Mouse (Mus musculus): ENCODE data around the gene Ahnak2. TPM values are rescaled to one million over a fixed set of nuclear protein-coding genes. Genes with fewer than 3 reads are reported as not detected.
A peak's percentile ranks its signal among the peaks of the same experiment; 100 is the strongest.
"Not testable (repeated sequence)": the region's sequence is repeated elsewhere in the genome, so short reads cannot be mapped to it uniquely, and the experiment has no call there.

Ahnak2 gene
- polyA plus RNA-seq, 2 experiments = 2.5 to 3.3 TPM

- Histone ChIP-seq H3K36me3 (ENCODE audit: control insufficient read depth, insufficient read depth, low read length) (no peaks in the 10 kb centered on the region), H3K27me3 (ENCODE audit: control insufficient read depth, insufficient read depth, low read length) (no peaks in the 10 kb centered on the region), H3K4me2 (replicated peaks; ENCODE audit: low read depth, low read length, severe bottlenecking) (no peak overlapping the region), H3K4me1 (ENCODE audit: control insufficient read depth, insufficient read depth, low read length) (no peaks in the 10 kb centered on the region), H3K4me3 (replicated peaks; ENCODE audit: low read length) (no peak overlapping the region), H3K9ac (ENCODE audit: low read depth, low read length, severe bottlenecking) (no peak overlapping the region), H3K9me3 (ENCODE audit: control insufficient read depth, low read length) (no peaks in the 10 kb centered on the region), H3K27ac (replicated peaks; ENCODE audit: low read depth, low read length) (no peak overlapping the region)
- ATAC-seq (ENCODE audit: low FRiP score, low read depth) = no peak
- DNase-seq (ENCODE audit: low spot score) = peak; percentile 82
- 0 out of 2 replicates have a peak, but pooled peaks have one; percentile 34 for TF ChIP-seq POLR2A (IDR thresholded peaks at IDR 0.05; ENCODE audit: borderline replicate concordance, extremely low read depth, insufficient read depth, insufficient read length)
- WGBS = 30% methylated on average over 3 of the region's 3 CpGs
Observed at GRCm38 (mm10) chr12:112843803-112844202, 41.3 kb upstream of the Ahnak2 start.

GRCm38 (mm10) chr12:112842128-112842527 is 39.7 kb upstream of the Ahnak2 start:
- not testable (repeated sequence) for H3K4me3 ChIP-seq (replicated peaks; ENCODE audit: low read length); H3K27ac ChIP-seq (replicated peaks; ENCODE audit: low read depth, low read length); H3K9ac ChIP-seq (ENCODE audit: low read depth, low read length, severe bottlenecking); H3K4me2 ChIP-seq (replicated peaks; ENCODE audit: low read depth, low read length, severe bottlenecking); ATAC-seq (ENCODE audit: low FRiP score, low read depth); DNase-seq (ENCODE audit: low spot score); H3K27me3 ChIP-seq (ENCODE audit: control insufficient read depth, insufficient read depth, low read length); H3K9me3 ChIP-seq (ENCODE audit: control insufficient read depth, low read length); H3K36me3 ChIP-seq (ENCODE audit: control insufficient read depth, insufficient read depth, low read length); H3K4me1 ChIP-seq (ENCODE audit: control insufficient read depth, insufficient read depth, low read length)
- 83% methylated on average over 2 of the region's 2 CpGs for WGBS

GRCm38 (mm10) chr12:112841338-112841892 is 39.0 kb upstream of the Ahnak2 start:
- H3K27me3 ChIP-seq (ENCODE audit: control insufficient read depth, insufficient read depth, low read length); DNase-seq (ENCODE audit: low spot score); H3K4me3 ChIP-seq (replicated peaks; ENCODE audit: low read length); H3K36me3 ChIP-seq (ENCODE audit: control insufficient read depth, insufficient read depth, low read length); H3K4me2 ChIP-seq (replicated peaks; ENCODE audit: low read depth, low read length, severe bottlenecking); ATAC-seq (ENCODE audit: low FRiP score, low read depth); H3K4me1 ChIP-seq (ENCODE audit: control insufficient read depth, insufficient read depth, low read length); H3K9ac ChIP-seq (ENCODE audit: low read depth, low read length, severe bottlenecking); H3K9me3 ChIP-seq (ENCODE audit: control insufficient read depth, low read length); H3K27ac ChIP-seq (replicated peaks; ENCODE audit: low read depth, low read length): not testable (repeated sequence)
- 65% methylated on average over 4 of the region's 4 CpGs for WGBS

GRCm38 (mm10) chr12:112840209-112841086 is 38.0 kb upstream of the Ahnak2 start:
- H3K4me1 ChIP-seq (ENCODE audit: control insufficient read depth, insufficient read depth, low read length) = no peaks in the 10 kb centered on the region
- H3K36me3 ChIP-seq (ENCODE audit: control insufficient read depth, insufficient read depth, low read length) = no peaks in the 10 kb centered on the region
- 77% methylated on average over 25 of the region's 25 CpGs for WGBS
- no peak overlapping the region for H3K9ac ChIP-seq (ENCODE audit: low read depth, low read length, severe bottlenecking)
- no peak for TF ChIP-seq POLR2A (IDR thresholded peaks at IDR 0.05; ENCODE audit: borderline replicate concordance, extremely low read depth, insufficient read depth, insufficient read length)
- ATAC-seq (ENCODE audit: low FRiP score, low read depth) = no peak
- no peak overlapping the region for H3K27ac ChIP-seq (replicated peaks; ENCODE audit: low read depth, low read length)
- H3K27me3 ChIP-seq (ENCODE audit: control insufficient read depth, insufficient read depth, low read length) = no peaks in the 10 kb centered on the region
- DNase-seq (ENCODE audit: low spot score) = no peak
- H3K9me3 ChIP-seq (ENCODE audit: control insufficient read depth, low read length) = no peaks in the 10 kb centered on the region
- H3K4me3 ChIP-seq (replicated peaks; ENCODE audit: low read length) = no peak overlapping the region
- no peak overlapping the region for H3K4me2 ChIP-seq (replicated peaks; ENCODE audit: low read depth, low read length, severe bottlenecking)

- H3K36me3 ChIP-seq (ENCODE audit: control insufficient read depth, insufficient read depth, low read length) = peaks cover 7% of the 10 kb centered on the region; the same call in 1 of the 2 replicates
- no peaks in the 10 kb centered on the region for H3K9me3 ChIP-seq (ENCODE audit: control insufficient read depth, low read length)
- ATAC-seq (ENCODE audit: low FRiP score, low read depth) (no peak), DNase-seq (ENCODE audit: low spot score) (no peak)
- no peak for TF ChIP-seq POLR2A (IDR thresholded peaks at IDR 0.05; ENCODE audit: borderline replicate concordance, extremely low read depth, insufficient read depth, insufficient read length)
- no peak overlapping the region for H3K4me3 ChIP-seq (replicated peaks; ENCODE audit: low read length)
- peaks cover 5% of the 10 kb centered on the region; the same call in 1 of the 2 replicates for H3K4me1 ChIP-seq (ENCODE audit: control insufficient read depth, insufficient read depth, low read length)
- no peaks in the 10 kb centered on the region for H3K27me3 ChIP-seq (ENCODE audit: control insufficient read depth, insufficient read depth, low read length)
- no peak overlapping the region for H3K4me2 ChIP-seq (replicated peaks; ENCODE audit: low read depth, low read length, severe bottlenecking)
- H3K27ac ChIP-seq (replicated peaks; ENCODE audit: low read depth, low read length) = no peak overlapping the region
- no peak overlapping the region for H3K9ac ChIP-seq (ENCODE audit: low read depth, low read length, severe bottlenecking)
- WGBS = 57% methylated on average over 2 of the region's 2 CpGs
Observed at GRCm38 (mm10) chr12:112835046-112835445, 32.6 kb upstream of the Ahnak2 start.
